Mouse (Mus musculus) spleen, postnatal 36 days (tissue): ENCODE results near the gene Bcor.

Experiments
- DNase-seq, 2 experiments: peaks; one replicate each; pipeline ENCODE4 v3.0.0; 2022; ENCODE audit warnings: low spot score in 2 of 2, mixed read lengths in 1 of 2

The Bcor gene

GRCm38 (mm10) chrX:12159981-12160656, at the start of gene Bcor:
TSS of gene Bcor (minus strand) at chrX:12160355.
- DNase-seq: peak; percentile 80 to 84

- no peak for DNase-seq
Measured at GRCm38 (mm10) chrX:12202951-12203350, 42.8 kb upstream of the Bcor start.

GRCm38 (mm10) chrX:12201111-12201510, 41.0 kb upstream of the Bcor start:
- DNase-seq: no peak

- peak; percentile 54 to 57 for DNase-seq
Measured at GRCm38 (mm10) chrX:12195234-12195919, 35.2 kb upstream of the Bcor start.

GRCm38 (mm10) chrX:12192343-12192742, 32.2 kb upstream of the Bcor start:
- no peak for DNase-seq

- DNase-seq: no peak
Measured at GRCm38 (mm10) chrX:12189511-12189910, 29.4 kb upstream of the Bcor start.

- no peak for DNase-seq
Measured at GRCm38 (mm10) chrX:12175198-12175960, 15.2 kb upstream of the Bcor start.

- no peak for DNase-seq
Measured at GRCm38 (mm10) chrX:12170128-12170527, 10.0 kb upstream of the Bcor start.

- DNase-seq: peak in 1 of 2 experiments; percentile 15
Measured at GRCm38 (mm10) chrX:12164591-12165529, 4.7 kb upstream of the Bcor start.

GRCm38 (mm10) chrX:12159534-12159881, 647 bp downstream of the Bcor start:
- peak; percentile 47 to 55 for DNase-seq

- DNase-seq: peak; percentile 58 to 72
Measured at GRCm38 (mm10) chrX:12158821-12159533, 1.2 kb downstream of the Bcor start.

- peak in 1 of 2 experiments; percentile 28 for DNase-seq
Measured at GRCm38 (mm10) chrX:12158244-12158820, 1.8 kb downstream of the Bcor start.

GRCm38 (mm10) chrX:12157331-12157930, 2.7 kb downstream of the Bcor start:
- DNase-seq: peak; percentile 16 to 19

- peak in 1 of 2 experiments; percentile 18 for DNase-seq
Measured at GRCm38 (mm10) chrX:12155842-12156291, 4.3 kb downstream of the Bcor start.

- DNase-seq: no peak
Measured at GRCm38 (mm10) chrX:12155068-12155840, 4.9 kb downstream of the Bcor start.

GRCm38 (mm10) chrX:12153141-12154095, 6.7 kb downstream of the Bcor start:
- DNase-seq: peak; percentile 31 to 46

GRCm38 (mm10) chrX:12151996-12152904, 7.9 kb downstream of the Bcor start:
- no peak for DNase-seq
